Mouse (Mus musculus) myocyte (in vitro differentiated cells): ENCODE measurements around the gene Cpa3. TPM values are rescaled to one million over a fixed set of nuclear protein-coding genes. Genes with fewer than 3 reads are reported as not detected.

ENCODE experiments used
- H3K27me3 ChIP-seq: one replicate; pipeline ENCODE4 v1.6.1; 2011; ENCODE audit not compliant: control insufficient read depth, insufficient read depth, insufficient read length
- H3K36me3 ChIP-seq: one replicate; pipeline ENCODE4 v1.6.1; 2011; ENCODE audit not compliant: control insufficient read depth, insufficient read depth
- H3K4me2 ChIP-seq: one replicate; pipeline ENCODE4 v1.6.1; 2011; ENCODE audit warnings: low read depth, control low read depth
- H3K4me3 ChIP-seq: one replicate; pipeline ENCODE4 v1.5.1; 2011; ENCODE audit warnings: mild to moderate bottlenecking, control low read depth, moderate library complexity
- H3K79me2 ChIP-seq: one replicate; pipeline ENCODE4 v1.6.1; 2011; ENCODE audit not compliant: control insufficient read depth, insufficient read depth
- H3ac ChIP-seq: one replicate; pipeline ENCODE4 v1.6.1; 2011; ENCODE audit not compliant: control insufficient read depth, insufficient read length
- CEBPB ChIP-seq: IDR thresholded peaks from 2 replicates; pipeline ENCODE4 v1.6.1; 2011; ENCODE audit warnings: mild to moderate bottlenecking, moderate library complexity; ENCODE audit not compliant: poor library complexity, insufficient read depth, severe bottlenecking
- E2F4 ChIP-seq: IDR thresholded peaks from one replicate; pipeline ENCODE4 v1.6.1; 2011; ENCODE audit warnings: mild to moderate bottlenecking, control low read depth, moderate library complexity; ENCODE audit not compliant: insufficient read depth
- MAX ChIP-seq: IDR thresholded peaks from one replicate; pipeline ENCODE4 v1.6.1; 2011; ENCODE audit warnings: low read depth, mild to moderate bottlenecking, control low read depth
- MYOD1 ChIP-seq, 3 experiments: IDR thresholded peaks; one replicate each; pipeline ENCODE4 v1.6.1; 2011; ENCODE audit warnings: control low read depth in 2 of 3, low read depth in 2 of 3, mild to moderate bottlenecking in 2 of 3, moderate library complexity in 1 of 3; ENCODE audit not compliant: insufficient read length in 2 of 3, control insufficient read depth in 1 of 3
- MYOG ChIP-seq, 3 experiments: IDR thresholded peaks; one replicate each; pipeline ENCODE4 v1.6.1; 2011; ENCODE audit warnings: control low read depth in 2 of 3, low read depth in 2 of 3, mild to moderate bottlenecking in 2 of 3; ENCODE audit not compliant: insufficient read length in 2 of 3, control insufficient read depth in 1 of 3, insufficient read depth in 1 of 3
- POLR2A ChIP-seq: IDR thresholded peaks from one replicate; pipeline ENCODE4 v1.6.1; 2011; ENCODE audit warnings: low read depth, mild to moderate bottlenecking, control low read depth, moderate library complexity; ENCODE audit not compliant: insufficient read length
- POLR2AphosphoS2 ChIP-seq: IDR thresholded peaks from one replicate; pipeline ENCODE4 v1.6.1; 2011; ENCODE audit warnings: low read depth, control low read depth; ENCODE audit not compliant: insufficient read length
- REST ChIP-seq: IDR thresholded peaks from one replicate; pipeline ENCODE4 v1.6.1; 2011; ENCODE audit warnings: mild to moderate bottlenecking, control low read depth, moderate library complexity; ENCODE audit not compliant: insufficient read depth, insufficient read length
- SRF ChIP-seq: IDR thresholded peaks from one replicate; pipeline ENCODE4 v1.6.1; 2011; ENCODE audit warnings: low read depth; ENCODE audit not compliant: control insufficient read depth, insufficient read length
- TCF12 ChIP-seq: IDR thresholded peaks from one replicate; pipeline ENCODE4 v1.6.1; 2011; ENCODE audit warnings: mild to moderate bottlenecking, control low read depth; ENCODE audit not compliant: poor library complexity, insufficient read depth, severe bottlenecking
- TCF3 ChIP-seq: IDR thresholded peaks from one replicate; pipeline ENCODE4 v1.6.1; 2011; ENCODE audit warnings: low read depth, control low read depth; ENCODE audit not compliant: insufficient read length
- USF1 ChIP-seq: IDR thresholded peaks from one replicate; pipeline ENCODE4 v1.6.1; 2011; ENCODE audit warnings: low read depth, mild to moderate bottlenecking, control low read depth, moderate library complexity
- polyA plus RNA-seq: library from polyadenylated mRNA; unstranded; fragments of >200 nt; fragmentation: generic; extraction: Trizol; gene quantifications from one replicate; pipeline ENCODE4 v1.2.1, GENCODE M21; 2012; ENCODE audit warnings: missing spikeins

The Cpa3 gene
- polyA plus RNA-seq, 1 experiment = not detected

DNA sequence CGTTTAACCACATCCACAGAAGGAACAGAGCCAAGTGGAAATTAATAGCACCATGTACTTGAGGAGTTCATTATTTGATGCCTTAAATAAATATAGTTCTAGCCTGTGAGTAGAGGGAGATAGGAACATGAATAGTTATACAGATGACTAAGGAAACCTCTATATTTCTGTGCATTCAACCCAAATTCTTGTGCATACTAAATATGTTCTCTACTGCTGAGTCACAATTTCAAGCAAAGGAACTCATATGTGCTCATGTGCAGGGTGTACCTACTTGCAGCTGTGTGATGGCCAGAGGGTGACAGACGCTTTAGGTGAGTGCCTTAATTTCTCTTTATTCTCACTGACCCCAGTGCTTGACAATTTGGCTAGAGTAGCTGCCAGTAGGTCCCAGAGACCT, 16.6 kb downstream of the Cpa3 start:
- no peaks in the 10 kb centered on the region for H3K36me3 ChIP-seq
- H3K79me2 ChIP-seq = no peaks in the 10 kb centered on the region
- H3K4me2 ChIP-seq = no peak overlapping the region
- H3ac ChIP-seq = no peak overlapping the region
- H3K27me3 ChIP-seq = no peaks in the 10 kb centered on the region
- no peak overlapping the region for H3K4me3 ChIP-seq
- TF ChIP-seq MYOG (IDR thresholded peaks at IDR 0.05; ENCODE audit: control insufficient read depth in 1 of 3, insufficient read depth in 1 of 3, insufficient read length in 2 of 3, low read depth in 2 of 3) (no peak), CEBPB (no peak), TCF12 (no peak), MYOD1 (IDR thresholded peaks at IDR 0.05; ENCODE audit: control insufficient read depth in 1 of 3, insufficient read length in 2 of 3, low read depth in 2 of 3) (no peak), MAX (no peak), POLR2A (no peak), USF1 (no peak), E2F4 (no peak), SRF (no peak), POLR2AphosphoS2 (no peak), TCF3 (no peak), REST (no peak)

DNA sequence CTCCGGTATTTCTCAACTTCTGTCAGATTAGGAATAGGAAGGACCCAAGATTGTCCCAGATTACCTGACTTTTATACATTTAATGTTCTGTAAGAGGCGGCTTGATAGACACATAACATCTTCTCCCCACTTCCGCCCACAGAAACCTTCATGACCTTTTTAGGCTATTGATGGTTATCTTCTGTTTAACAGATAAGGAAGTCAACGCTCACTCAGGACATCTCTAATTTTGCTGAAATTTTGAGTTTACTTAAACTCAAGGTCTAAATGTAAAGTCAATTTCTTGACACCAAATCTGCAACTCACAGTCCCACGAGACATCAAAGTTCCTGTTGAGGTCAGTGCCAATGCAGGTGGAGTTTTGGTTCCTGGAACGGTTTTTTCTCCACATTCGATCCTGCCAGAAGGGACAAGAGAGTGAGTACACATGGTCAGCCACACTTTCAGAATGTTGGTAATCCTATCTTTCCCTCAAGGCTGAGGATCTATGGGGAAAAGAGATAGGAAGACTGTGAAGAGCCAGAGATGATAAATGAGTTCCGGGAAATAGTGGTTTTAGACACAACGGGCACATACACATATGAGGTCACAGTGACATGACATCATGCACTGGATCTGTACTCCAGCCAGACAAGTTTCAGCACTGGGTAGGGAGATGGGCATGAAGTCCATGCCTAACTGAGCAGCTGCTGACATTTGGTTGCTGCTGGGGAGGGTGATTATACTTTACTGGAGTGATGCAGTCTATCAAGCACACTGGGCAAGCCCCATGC, 18.9 kb downstream of the Cpa3 start:
- no peaks in the 10 kb centered on the region for H3K36me3 ChIP-seq
- no peak overlapping the region for H3K4me3 ChIP-seq
- no peak overlapping the region for H3K4me2 ChIP-seq
- no peaks in the 10 kb centered on the region for H3K27me3 ChIP-seq
- TF ChIP-seq POLR2AphosphoS2 (no peak), MYOG (IDR thresholded peaks at IDR 0.05; ENCODE audit: control insufficient read depth in 1 of 3, insufficient read depth in 1 of 3, insufficient read length in 2 of 3, low read depth in 2 of 3) (no peak)
- H3K79me2 ChIP-seq = no peaks in the 10 kb centered on the region
- no peak overlapping the region for H3ac ChIP-seq

DNA sequence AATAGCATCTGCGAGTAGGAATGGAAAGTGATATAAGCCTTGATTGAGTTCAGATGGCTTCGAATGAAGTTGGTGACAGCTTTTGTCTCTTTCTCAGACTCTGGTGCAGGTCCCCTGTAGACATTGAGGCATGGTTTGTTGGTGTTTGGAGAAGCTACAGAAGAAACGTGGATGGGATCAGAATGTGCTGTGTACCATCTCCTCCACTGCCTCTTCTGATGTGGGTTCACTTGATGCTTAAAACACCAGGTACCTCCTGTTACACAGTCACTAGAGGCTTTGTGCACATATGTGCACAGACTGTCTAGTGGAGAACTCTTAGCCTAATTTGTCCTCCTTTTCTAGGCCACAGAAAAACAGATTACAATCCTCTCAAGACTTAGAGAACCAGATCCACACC, 19.8 kb downstream of the Cpa3 start:
- Histone ChIP-seq H3K4me3 (no peak overlapping the region), H3K27me3 (no peaks in the 10 kb centered on the region), H3K36me3 (no peaks in the 10 kb centered on the region), H3K79me2 (no peaks in the 10 kb centered on the region), H3K4me2 (no peak overlapping the region), H3ac (no peak overlapping the region)
- TF ChIP-seq POLR2AphosphoS2 (no peak), USF1 (no peak), MAX (no peak), TCF3 (no peak), MYOG (IDR thresholded peaks at IDR 0.05; ENCODE audit: control insufficient read depth in 1 of 3, insufficient read depth in 1 of 3, insufficient read length in 2 of 3, low read depth in 2 of 3) (no peak), MYOD1 (IDR thresholded peaks at IDR 0.05; ENCODE audit: control insufficient read depth in 1 of 3, insufficient read length in 2 of 3, low read depth in 2 of 3) (no peak), SRF (no peak), TCF12 (no peak), POLR2A (no peak)

DNA sequence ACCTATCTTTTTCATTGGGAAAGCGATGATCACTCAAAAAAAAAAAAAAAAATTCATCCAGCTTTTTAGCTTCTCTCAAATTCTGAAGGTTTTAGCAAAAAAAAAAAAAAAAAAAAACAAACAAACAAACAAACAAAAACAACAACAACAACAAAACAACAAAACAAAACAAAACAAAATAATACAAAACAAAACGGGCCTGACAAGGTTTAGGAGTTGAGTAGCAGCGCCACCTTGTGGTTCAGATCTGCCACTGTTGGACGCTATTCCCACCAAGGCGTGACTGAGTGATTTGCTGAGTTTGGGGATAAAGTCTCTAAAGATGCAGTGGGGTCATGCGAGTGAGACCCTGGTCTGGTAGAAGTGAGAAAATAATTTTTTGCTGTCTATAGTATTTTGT, 43.1 kb downstream of the Cpa3 start:
- H3K4me3 ChIP-seq = no peak overlapping the region
- H3ac ChIP-seq = no peak overlapping the region
- H3K4me2 ChIP-seq = no peak overlapping the region

DNA sequence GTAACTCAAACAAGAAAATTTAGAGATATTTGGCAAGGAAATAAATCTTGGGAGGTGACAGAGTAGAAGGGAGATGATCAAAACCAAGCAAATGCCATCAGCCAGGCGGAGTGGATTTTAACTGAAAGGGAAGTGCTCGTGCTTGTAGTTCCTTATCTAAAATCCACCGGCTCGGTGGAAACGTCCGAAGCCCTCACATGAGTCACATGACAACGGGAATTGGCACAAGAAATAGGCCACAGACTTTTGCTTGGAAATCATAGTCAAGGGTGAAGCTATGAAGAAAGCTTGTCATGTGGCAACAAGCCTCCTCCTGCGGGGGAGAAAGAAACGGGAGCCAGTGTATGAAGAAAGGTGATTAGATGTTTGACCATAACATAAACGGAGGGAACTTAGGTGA, 44.1 kb downstream of the Cpa3 start:
- Histone ChIP-seq H3K4me3 (no peak overlapping the region), H3K36me3 (no peaks in the 10 kb centered on the region), H3K79me2 (no peaks in the 10 kb centered on the region), H3K27me3 (no peaks in the 10 kb centered on the region), H3K4me2 (no peak overlapping the region), H3ac (no peak overlapping the region)
- TF ChIP-seq POLR2A (no peak), SRF (no peak), MYOD1 (IDR thresholded peaks at IDR 0.05; ENCODE audit: control insufficient read depth in 1 of 3, insufficient read length in 2 of 3, low read depth in 2 of 3) (no peak)

More for the DNA sequence above, 43.1 kb downstream of the Cpa3 start:
- Histone ChIP-seq H3K27me3 (no peaks in the 10 kb centered on the region), H3K36me3 (no peaks in the 10 kb centered on the region), H3K79me2 (no peaks in the 10 kb centered on the region)
- no peak for TF ChIP-seq E2F4
- no peak for TF ChIP-seq MYOG (IDR thresholded peaks at IDR 0.05; ENCODE audit: control insufficient read depth in 1 of 3, insufficient read depth in 1 of 3, insufficient read length in 2 of 3, low read depth in 2 of 3)
- no peak for TF ChIP-seq CEBPB
- no peak for TF ChIP-seq USF1
- TF ChIP-seq MYOD1 (IDR thresholded peaks at IDR 0.05; ENCODE audit: control insufficient read depth in 1 of 3, insufficient read length in 2 of 3, low read depth in 2 of 3) = no peak
- TF ChIP-seq REST = no peak
- TF ChIP-seq TCF12 = no peak
- TF ChIP-seq POLR2AphosphoS2 = no peak
- no peak for TF ChIP-seq MAX
- no peak for TF ChIP-seq TCF3
- TF ChIP-seq SRF = no peak
- no peak for TF ChIP-seq POLR2A
